In genomic region chr12:24470943-24471342, GRCm38 (mm10) we compare ENCODE assay signal across 8 mouse cellular contexts. TPM values are rescaled to one million over a fixed set of nuclear protein-coding genes. Genes with fewer than 3 reads are reported as not detected.
DNase-seq lines count a peak whose midpoint lies in the region; ATAC-seq and TF ChIP-seq lines count a peak whose summit lies in the region.

No protein-coding gene starts in this region.

- 18% methylated on average over 4 of the region's 4 CpGs for WGBS in midbrain, embryonic 11.5 days
- 21% methylated on average over 4 of the region's 4 CpGs for WGBS in midbrain, embryonic 16.5 days
- whole genome bisulfite sequencing in liver, postnatal 0 days (ENCODE audit: insufficient replicate concordance) = 11% methylated on average over 4 of the region's 4 CpGs

- no peaks in the 10 kb centered on the region for H3K36me3 ChIP-seq in midbrain, embryonic 11.5 days (ENCODE audit: control insufficient read depth, insufficient read depth, low read length)
- H3K36me3 ChIP-seq in midbrain, embryonic 16.5 days (ENCODE audit: control insufficient read depth, insufficient read depth, low read length) = no peaks in the 10 kb centered on the region
- no peaks in the 10 kb centered on the region for H3K36me3 ChIP-seq in liver, postnatal 0 days (replicated peaks; ENCODE audit: insufficient read depth, low read length)

- peak; percentile 89 for DNase-seq in midbrain, embryonic 11.5 days (ENCODE audit: low spot score, missing footprints)
- DNase-seq in adipocyte (ENCODE audit: low spot score) = peak; percentile 67
- DNase-seq in liver, postnatal 0 days = peak; percentile 52
- DNase-seq in retina, postnatal 1 day = peak; percentile 67
- DNase-seq in urinary bladder, postnatal 36 days (ENCODE audit: low spot score in 2 of 2) = peak; percentile 37 to 58

- no peak for ATAC-seq in midbrain, embryonic 11.5 days (ENCODE audit: low FRiP score)
- ATAC-seq in midbrain, embryonic 16.5 days = no peak
- ATAC-seq in inflammation-experienced regulatory T-cells, adult 6 months = peak; percentile 76
- ATAC-seq in liver, postnatal 0 days = no peak

- no peaks in the 10 kb centered on the region for H3K4me1 ChIP-seq in midbrain, embryonic 11.5 days (ENCODE audit: control insufficient read depth, insufficient read depth, low read length)
- H3K4me1 ChIP-seq in midbrain, embryonic 16.5 days (ENCODE audit: control insufficient read depth, insufficient read depth, low read length) = no peaks in the 10 kb centered on the region
- H3K4me1 ChIP-seq in embryonic fibroblast, embryonic 13.5 days (ENCODE audit: control insufficient read depth, insufficient read depth, low read length) = no peaks in the 10 kb centered on the region
- no peaks in the 10 kb centered on the region for H3K4me1 ChIP-seq in liver, postnatal 0 days (ENCODE audit: insufficient read depth)

- TF ChIP-seq POLR2A in embryonic fibroblast, embryonic 13.5 days (IDR thresholded peaks at IDR 0.05; ENCODE audit: low read depth, low read length) = no peak

- no peak overlapping the region for H3K9ac ChIP-seq in midbrain, embryonic 11.5 days (ENCODE audit: low read length)
- no peak overlapping the region for H3K9ac ChIP-seq in midbrain, embryonic 16.5 days (ENCODE audit: low read depth, low read length)
- no peak overlapping the region for H3K9ac ChIP-seq in liver, postnatal 0 days (replicated peaks)

- no peaks in the 10 kb centered on the region for H3K9me3 ChIP-seq in midbrain, embryonic 11.5 days (ENCODE audit: control insufficient read depth, low read length)
- no peaks in the 10 kb centered on the region for H3K9me3 ChIP-seq in midbrain, embryonic 16.5 days (replicated peaks; ENCODE audit: control insufficient read depth, low read length, poor library complexity, severe bottlenecking)
- H3K9me3 ChIP-seq in liver, postnatal 0 days (ENCODE audit: low read length) = no peaks in the 10 kb centered on the region

- peak; percentile 58 for TF ChIP-seq CTCF in embryonic fibroblast, embryonic 13.5 days (IDR thresholded peaks at IDR 0.05; ENCODE audit: borderline replicate concordance, insufficient read depth, low read length)
- peak; percentile 81 for TF ChIP-seq CTCF in liver, postnatal 0 days (IDR thresholded peaks at IDR 0.05; ENCODE audit: low read depth)

- no peak overlapping the region for H3K27ac ChIP-seq in midbrain, embryonic 11.5 days (ENCODE audit: low read depth, low read length)
- no peak overlapping the region for H3K27ac ChIP-seq in midbrain, embryonic 16.5 days (ENCODE audit: low read length)
- no peak overlapping the region for H3K27ac ChIP-seq in embryonic fibroblast, embryonic 13.5 days (ENCODE audit: insufficient read depth, low read length)
- no peak overlapping the region for H3K27ac ChIP-seq in liver, postnatal 0 days (ENCODE audit: low read depth)

- H3K27me3 ChIP-seq in midbrain, embryonic 11.5 days (ENCODE audit: control insufficient read depth, insufficient read depth, low read length) = no peaks in the 10 kb centered on the region
- H3K27me3 ChIP-seq in midbrain, embryonic 16.5 days (ENCODE audit: control insufficient read depth, insufficient read depth, low read depth, low read length) = no peaks in the 10 kb centered on the region
- no peaks in the 10 kb centered on the region for H3K27me3 ChIP-seq in liver, postnatal 0 days (ENCODE audit: insufficient read depth, low read length)

- H3K4me3 ChIP-seq in midbrain, embryonic 11.5 days (ENCODE audit: low read depth, low read length) = no peak overlapping the region
- H3K4me3 ChIP-seq in midbrain, embryonic 16.5 days (ENCODE audit: low read depth, low read length) = no peak overlapping the region
- no peak overlapping the region for H3K4me3 ChIP-seq in embryonic fibroblast, embryonic 13.5 days (ENCODE audit: insufficient read depth, low read length)
- H3K4me3 ChIP-seq in liver, postnatal 0 days (ENCODE audit: low read depth, low read length) = no peak overlapping the region

- TF ChIP-seq EP300 in liver, postnatal 0 days (IDR thresholded peaks at IDR 0.05; ENCODE audit: low read depth) = no peak

- no peak overlapping the region for H3K4me2 ChIP-seq in midbrain, embryonic 11.5 days
- no peak overlapping the region for H3K4me2 ChIP-seq in midbrain, embryonic 16.5 days (ENCODE audit: low read length)
- H3K4me2 ChIP-seq in liver, postnatal 0 days (ENCODE audit: low read depth, low read length) = no peak overlapping the region

RNA-seq across cellular contexts. Expression of gene Taf1b, which starts 27.2 kb away (rescaled TPM):
- 32.4 and 33.0 TPM in 2 replicates for polyA plus RNA-seq in midbrain, embryonic 11.5 days (2014; fragmentation: Nextera tagmentation; extraction: Ambion mirVana)
- polyA plus RNA-seq in midbrain, embryonic 16.5 days (2015; fragmentation: Nextera tagmentation; extraction: Ambion mirVana) = 36.1 and 37.9 TPM in 2 replicates
- polyA plus RNA-seq in embryonic fibroblast, embryonic 13.5 days (2011; ENCODE audit: insufficient read length, low read depth, missing spikeins) = 15.9 and 25.6 TPM in 2 replicates
- polyA plus RNA-seq in inflammation-experienced regulatory T-cells, adult 6 months (2017; shearing (Covaris generic)) = 10 to 100 TPM; 66.4 to 86.6 (median 67.8) TPM
- polyA plus RNA-seq in liver, postnatal 0 days (2015; fragmentation: Nextera tagmentation; extraction: Ambion mirVana) = 6.9 and 7.3 TPM in 2 replicates
